Mouse (Mus musculus) urinary bladder, postnatal 14 days (tissue): ENCODE measurements at regions not wholly inside any gene's neighbourhood (a gene's known extent, or its start where the extent isn't known, plus 50 kb on each side); places are given as distances from the start of the nearest gene placed in this dataset.

Experiments used
- DNase-seq: peaks from one replicate; pipeline ENCODE4 v3.0.0; 2021; ENCODE audit warnings: low spot score

GRCm38 (mm10) chr7:36095258-36096130, 292.7 kb upstream of the Zfp507 start:
- peak; percentile 40 for DNase-seq

- no peak for DNase-seq
Measured at GRCm38 (mm10) chr7:36091132-36091531, 288.3 kb upstream of the Zfp507 start.

- DNase-seq, result no peak
Measured at GRCm38 (mm10) chr7:36090291-36091123, 287.7 kb upstream of the Zfp507 start.

- no peak for DNase-seq
Measured at GRCm38 (mm10) chr7:36087598-36087997, 284.8 kb upstream of the Zfp507 start.

GRCm38 (mm10) chr7:36078666-36079065, 275.9 kb upstream of the Zfp507 start:
- no peak for DNase-seq

- DNase-seq, result no peak
Measured at GRCm38 (mm10) chr7:36078089-36078654, 275.4 kb upstream of the Zfp507 start.

GRCm38 (mm10) chr7:36077271-36077670, 274.5 kb upstream of the Zfp507 start:
- no peak for DNase-seq

- DNase-seq, result no peak
Measured at GRCm38 (mm10) chr7:36076021-36076441, 273.2 kb upstream of the Zfp507 start.

- peak; percentile 32 for DNase-seq
Measured at GRCm38 (mm10) chr7:36071774-36072173, 269.0 kb upstream of the Zfp507 start.

GRCm38 (mm10) chr7:36066725-36067124, 263.9 kb upstream of the Zfp507 start:
- DNase-seq, result no peak

- DNase-seq, result no peak
Measured at GRCm38 (mm10) chr7:36061679-36062078, 258.9 kb upstream of the Zfp507 start.

GRCm38 (mm10) chr7:36060426-36060825, 257.6 kb upstream of the Zfp507 start:
- no peak for DNase-seq

GRCm38 (mm10) chr7:36046053-36046452, 243.2 kb upstream of the Zfp507 start:
- DNase-seq, result no peak

GRCm38 (mm10) chr7:36031881-36032280, 229.1 kb upstream of the Zfp507 start:
- DNase-seq, result no peak

- DNase-seq, result no peak
Measured at GRCm38 (mm10) chr7:36023015-36023414, 220.2 kb upstream of the Zfp507 start.

- DNase-seq, result no peak
Measured at GRCm38 (mm10) chr7:36022489-36022888, 219.7 kb upstream of the Zfp507 start.

GRCm38 (mm10) chr7:36016926-36017753, 214.3 kb upstream of the Zfp507 start:
- no peak for DNase-seq

- no peak for DNase-seq
Measured at GRCm38 (mm10) chr7:35996609-35997008, 193.8 kb upstream of the Zfp507 start.

- no peak for DNase-seq
Measured at GRCm38 (mm10) chr7:35992511-35992910, 189.7 kb upstream of the Zfp507 start.

- no peak for DNase-seq
Measured at GRCm38 (mm10) chr7:35991141-35991540, 188.3 kb upstream of the Zfp507 start.

- no peak for DNase-seq
Measured at GRCm38 (mm10) chr7:35989456-35989855, 186.7 kb upstream of the Zfp507 start.
